Mouse (Mus musculus): Measurements from ENCODE around the gene Zfp961. TPM values are rescaled to one million over a fixed set of nuclear protein-coding genes. Genes with fewer than 3 reads are reported as not detected.
A peak's percentile ranks its signal among the peaks of the same experiment; 100 is the strongest.
"Not testable (repeated sequence)": the region's sequence is repeated elsewhere in the genome, so short reads cannot be mapped to it uniquely, and the experiment has no call there.

The Zfp961 gene
- 1 to 10 TPM; 2.9 to 3.3 TPM for total RNA-seq (2021)
- long read RNA-seq, experiment 1, result 0 reads
- long read RNA-seq, experiment 2, result 0 reads

- intact Hi-C loops (cut with DNase I; ENCODE audit: low total_unique reads), result loop anchor here (5.0 kb wide), 1 partner anchor 33 kb away; no protein-coding TSS in a partner anchor
- peak; percentile 96 for DNase-seq
Observed at GRCm38 (mm10) chr8:71950482-71951221, at the start of gene Zfp961. TSS of gene Zfp961 (plus strand) at chr8:71951038.

GRCm38 (mm10) chr8:71903084-71903483 is 47.8 kb upstream of the Zfp961 start:
- DNase-seq; intact Hi-C loops (cut with DNase I; ENCODE audit: low total_unique reads): not testable (repeated sequence)

- intact Hi-C loops (cut with DNase I; ENCODE audit: low total_unique reads), result no loop called here
- no peak for DNase-seq
Observed at GRCm38 (mm10) chr8:71906809-71907208, 44.0 kb upstream of the Zfp961 start.

- no peak for DNase-seq
- intact Hi-C loops (cut with DNase I; ENCODE audit: low total_unique reads), result no loop called here
Observed at GRCm38 (mm10) chr8:71907798-71908257, 43.0 kb upstream of the Zfp961 start.

GRCm38 (mm10) chr8:71908309-71909261 is 42.3 kb upstream of the Zfp961 start, which contains the start of the genes Zfp882 and Zfp617:
TSS of gene Zfp882 (plus strand) at chr8:71908608.
TSS of gene Zfp617 (plus strand) at chr8:71908635.
- DNase-seq, result peak; percentile 84
- intact Hi-C loops (cut with DNase I; ENCODE audit: low total_unique reads), result no loop called here

- DNase-seq, result no peak
- intact Hi-C loops (cut with DNase I; ENCODE audit: low total_unique reads), result no loop called here
Observed at GRCm38 (mm10) chr8:71912286-71912685, 38.6 kb upstream of the Zfp961 start.

GRCm38 (mm10) chr8:71922567-71923401 is 28.1 kb upstream of the Zfp961 start:
- peak; percentile 94 for DNase-seq
- intact Hi-C loops (cut with DNase I; ENCODE audit: low total_unique reads), result no loop called here

- intact Hi-C loops (cut with DNase I; ENCODE audit: low total_unique reads), result no loop called here
Observed at GRCm38 (mm10) chr8:71925791-71926190, 25.0 kb upstream of the Zfp961 start.

GRCm38 (mm10) chr8:71926551-71926950 is 24.3 kb upstream of the Zfp961 start:
- intact Hi-C loops (cut with DNase I; ENCODE audit: low total_unique reads), result no loop called here
- DNase-seq, result no peak

More at GRCm38 (mm10) chr8:71925791-71926190, 25.0 kb upstream of the Zfp961 start:
- no peak for DNase-seq

GRCm38 (mm10) chr8:71927779-71928178 is 23.1 kb upstream of the Zfp961 start:
- intact Hi-C loops (cut with DNase I; ENCODE audit: low total_unique reads), result no loop called here
- DNase-seq, result no peak

- DNase-seq; intact Hi-C loops (cut with DNase I; ENCODE audit: low total_unique reads): not testable (repeated sequence)
Observed at GRCm38 (mm10) chr8:71938037-71938436, 12.8 kb upstream of the Zfp961 start.

GRCm38 (mm10) chr8:71940293-71941208 is 10.3 kb upstream of the Zfp961 start:
- no peak for DNase-seq
- intact Hi-C loops (cut with DNase I; ENCODE audit: low total_unique reads), result no loop called here

GRCm38 (mm10) chr8:71941776-71942175 is 9.1 kb upstream of the Zfp961 start:
- intact Hi-C loops (cut with DNase I; ENCODE audit: low total_unique reads), result no loop called here
- no peak for DNase-seq

- intact Hi-C loops (cut with DNase I; ENCODE audit: low total_unique reads), result no loop called here
- DNase-seq, result no peak
Observed at GRCm38 (mm10) chr8:71948624-71949023, 2.2 kb upstream of the Zfp961 start.

- DNase-seq, result no peak
- intact Hi-C loops (cut with DNase I; ENCODE audit: low total_unique reads), result loop anchor here (5.0 kb wide), 1 partner anchor 34 kb away; no protein-coding TSS in a partner anchor
Observed at GRCm38 (mm10) chr8:71951436-71952161, 761 bp downstream of the Zfp961 start.

GRCm38 (mm10) chr8:71952489-71952888 is 1.7 kb downstream of the Zfp961 start:
- no peak for DNase-seq
- intact Hi-C loops (cut with DNase I; ENCODE audit: low total_unique reads), result loop anchor here (5.0 kb wide), 1 partner anchor 35 kb away; no protein-coding TSS in a partner anchor

All from gastrocnemius, postnatal 14 days (tissue).